Mouse (Mus musculus) hindbrain, embryonic 16.5 days (tissue): Measurements from ENCODE around the gene Pcdh17. TPM values are rescaled to one million over a fixed set of nuclear protein-coding genes. Genes with fewer than 3 reads are reported as not detected.

Experiments
- ATAC-seq: fragments of 200-750 bp; cut with Nextera tagmentation; 2 replicates; pipeline ENCODE4 v1.8.0; 2017; ENCODE audit warnings: moderate TSS enrichment, moderate library complexity
- H3K27ac ChIP-seq: fragments of 300-500 bp; sonication (generic); 2 replicates; pipeline ENCODE4 v1.5.1; 2014; ENCODE audit warnings: low read depth, mild to moderate bottlenecking, control low read depth, low read length, moderate library complexity
- H3K27me3 ChIP-seq: fragments of 300-500 bp; sonication (generic); replicated peaks from 2 replicates; pipeline ENCODE4 v1.6.1; 2014; ENCODE audit warnings: low read length; ENCODE audit not compliant: control insufficient read depth, insufficient read depth
- H3K36me3 ChIP-seq: fragments of 300-500 bp; sonication (generic); 2 replicates; pipeline ENCODE4 v1.6.1; 2014; ENCODE audit warnings: mild to moderate bottlenecking, low read length, moderate library complexity, mixed read lengths; ENCODE audit not compliant: control insufficient read depth, insufficient read depth
- H3K4me1 ChIP-seq: fragments of 300-500 bp; sonication (generic); 2 replicates; pipeline ENCODE4 v1.6.1; 2014; ENCODE audit warnings: low read depth, low read length; ENCODE audit not compliant: control insufficient read depth, insufficient read depth
- H3K4me2 ChIP-seq: fragments of 300-500 bp; sonication (generic); 2 replicates; pipeline ENCODE4 v1.6.1; 2014; ENCODE audit warnings: mild to moderate bottlenecking, low read length, control low read depth, moderate library complexity
- H3K4me3 ChIP-seq: fragments of 300-500 bp; sonication (generic); 2 replicates; pipeline ENCODE4 v1.5.1; 2014; ENCODE audit warnings: mild to moderate bottlenecking, low read length, control low read depth, moderate library complexity
- H3K9ac ChIP-seq: fragments of 300-500 bp; sonication (generic); 2 replicates; pipeline ENCODE4 v1.6.1; 2014; ENCODE audit warnings: low read depth, mild to moderate bottlenecking, control low read depth, low read length, moderate library complexity
- H3K9me3 ChIP-seq: fragments of 300-500 bp; sonication (generic); 2 replicates; pipeline ENCODE4 v1.6.1; 2014; ENCODE audit warnings: mild to moderate bottlenecking, low read length, moderate library complexity; ENCODE audit not compliant: control insufficient read depth
- WGBS: fragments of 180-500 bp; shearing (Covaris S2); extraction: QIAGEN DNeasy Blood & Tissue Kit; methylation state at CpG from one replicate; pipeline ENCODE4 v1.1.7; 2014; 5-methylcytosine and 5-hydroxymethylcytosine counted together
- polyA plus RNA-seq: library from polyadenylated mRNA; unstranded; fragments of >200 nt; fragmentation: Nextera tagmentation; extraction: Ambion mirVana; gene quantifications from 2 replicates; pipeline ENCODE4 v1.2.1, GENCODE M21; 2015

The Pcdh17 gene
- polyA plus RNA-seq, 1 experiment from 2014 or later: 35.7 TPM

DNA sequence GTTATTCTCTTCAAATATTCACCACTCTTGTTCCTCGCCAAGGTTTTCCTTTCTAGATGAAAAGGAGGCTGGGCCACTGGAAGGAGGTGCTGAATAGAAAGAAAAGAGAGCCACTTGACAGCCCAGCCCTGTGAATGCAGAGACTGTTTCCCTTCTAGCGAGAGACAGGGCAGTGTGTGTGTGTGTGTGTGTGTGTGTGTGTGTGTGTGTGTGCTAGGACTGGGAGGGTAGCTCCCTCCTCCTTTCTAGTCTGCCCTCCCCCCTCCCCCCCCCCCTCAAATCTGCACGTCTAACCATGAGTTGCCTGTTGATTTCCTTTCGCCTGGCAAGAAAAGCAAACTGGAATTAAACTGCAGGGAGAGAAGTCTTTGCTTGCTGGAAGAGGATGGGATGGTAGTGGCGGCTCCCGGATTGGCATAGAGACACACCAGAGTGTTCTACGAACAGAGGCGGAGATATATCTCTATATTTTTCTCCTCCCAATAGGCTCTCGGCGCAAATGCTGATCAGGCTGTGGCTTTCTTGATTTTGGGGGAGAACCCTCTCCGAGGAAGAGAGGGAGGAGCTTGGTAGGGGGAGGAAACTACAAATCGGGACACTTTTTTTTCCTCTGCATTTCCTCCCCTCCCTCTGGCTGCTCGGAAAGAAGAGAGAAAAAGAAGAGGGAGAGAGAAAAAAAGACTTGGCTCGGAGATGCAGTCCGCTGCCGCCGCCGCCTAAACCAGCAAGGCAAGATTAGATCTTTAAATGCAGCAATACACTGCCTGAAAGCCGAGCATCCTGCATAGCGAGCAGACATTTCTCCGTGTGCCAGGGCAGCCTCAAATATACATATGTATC, 1.5 kb downstream of the Pcdh17 start:
- Histone ChIP-seq H3K36me3 (no peaks in the 10 kb centered on the region), H3K4me1 (peaks cover 3% of the 10 kb centered on the region; the same call in 1 of the 2 replicates), H3K4me3 (peak overlapping the region; percentile 78), H3K27ac (peak overlapping the region; percentile 90), H3K27me3 (no peaks in the 10 kb centered on the region), H3K4me2 (peak overlapping the region; percentile 76), H3K9me3 (no peaks in the 10 kb centered on the region), H3K9ac (peak overlapping the region; percentile 70)
- peak; percentile 38 for ATAC-seq
- WGBS: 0% methylated on average over 21 of the region's 21 CpGs

DNA sequence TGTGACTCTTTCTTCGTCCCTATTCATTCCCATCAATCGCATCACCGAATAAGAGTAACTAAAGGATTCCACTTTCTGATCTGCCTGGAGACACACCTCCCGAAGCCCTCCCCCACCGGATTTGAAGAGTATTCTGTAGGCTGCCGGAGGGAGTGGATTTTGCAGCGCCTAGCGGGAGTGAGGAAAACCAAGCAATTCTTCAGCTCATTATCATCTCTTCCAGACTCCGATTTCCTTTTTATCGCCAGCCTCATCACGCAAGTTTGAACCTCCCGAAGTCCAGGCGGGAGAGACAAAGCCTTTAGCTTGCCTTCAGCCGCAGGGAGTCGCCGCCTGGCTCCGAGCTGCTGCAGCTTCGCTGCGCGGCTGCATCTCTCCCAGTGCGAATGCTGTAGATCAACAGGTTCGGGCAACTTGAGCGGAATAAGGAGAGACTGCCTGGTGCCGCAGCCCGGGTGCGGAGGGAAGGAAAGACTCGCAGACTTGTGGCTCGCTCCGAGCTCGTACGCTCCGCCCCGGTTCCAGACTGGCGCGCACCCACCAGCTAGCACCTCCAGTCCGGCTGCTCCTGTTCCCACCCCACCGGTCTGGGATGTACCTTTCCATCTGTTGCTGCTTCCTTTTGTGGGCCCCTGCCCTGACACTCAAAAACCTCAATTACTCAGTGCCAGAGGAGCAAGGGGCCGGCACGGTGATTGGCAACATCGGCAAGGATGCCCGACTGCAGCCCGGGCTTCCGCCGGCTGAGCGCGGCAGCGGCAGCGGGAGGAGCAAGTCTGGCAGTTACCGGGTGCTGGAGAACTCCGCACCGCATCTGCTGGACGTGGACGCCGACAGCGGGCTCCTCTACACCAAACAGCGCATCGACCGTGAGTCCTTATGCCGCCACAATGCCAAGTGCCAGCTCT, 2.4 kb downstream of the Pcdh17 start:
- peak overlapping the region; percentile 90 for H3K27ac ChIP-seq
- peaks cover 3% of the 10 kb centered on the region; the same call in 1 of the 2 replicates for H3K4me1 ChIP-seq
- peak overlapping the region; percentile 70 for H3K9ac ChIP-seq
- H3K4me3 ChIP-seq: peak overlapping the region; percentile 78
- H3K9me3 ChIP-seq: no peaks in the 10 kb centered on the region
- no peaks in the 10 kb centered on the region for H3K36me3 ChIP-seq
- ATAC-seq: no peak
- H3K4me2 ChIP-seq: peak overlapping the region; percentile 76
- under 1% methylated on average over 59 of the region's 59 CpGs for WGBS
- no peaks in the 10 kb centered on the region for H3K27me3 ChIP-seq

DNA sequence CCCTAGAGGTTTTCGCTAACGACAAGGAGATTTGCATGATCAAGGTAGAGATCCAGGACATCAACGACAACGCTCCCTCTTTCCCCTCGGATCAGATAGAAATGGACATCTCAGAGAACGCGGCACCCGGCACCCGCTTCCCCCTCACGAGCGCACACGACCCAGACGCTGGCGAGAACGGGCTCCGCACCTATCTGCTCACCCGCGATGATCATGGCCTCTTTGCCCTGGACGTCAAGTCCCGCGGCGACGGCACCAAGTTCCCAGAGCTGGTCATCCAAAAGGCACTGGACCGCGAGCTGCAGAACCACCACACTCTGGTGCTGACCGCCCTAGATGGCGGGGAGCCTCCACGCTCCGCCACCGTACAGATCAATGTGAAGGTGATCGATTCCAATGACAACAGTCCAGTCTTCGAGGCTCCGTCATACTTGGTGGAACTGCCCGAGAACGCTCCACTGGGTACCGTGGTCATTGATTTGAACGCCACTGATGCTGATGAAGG, 3.1 kb downstream of the Pcdh17 start:
- H3K4me3 ChIP-seq: peak overlapping the region; percentile 78
- no peak for ATAC-seq

DNA sequence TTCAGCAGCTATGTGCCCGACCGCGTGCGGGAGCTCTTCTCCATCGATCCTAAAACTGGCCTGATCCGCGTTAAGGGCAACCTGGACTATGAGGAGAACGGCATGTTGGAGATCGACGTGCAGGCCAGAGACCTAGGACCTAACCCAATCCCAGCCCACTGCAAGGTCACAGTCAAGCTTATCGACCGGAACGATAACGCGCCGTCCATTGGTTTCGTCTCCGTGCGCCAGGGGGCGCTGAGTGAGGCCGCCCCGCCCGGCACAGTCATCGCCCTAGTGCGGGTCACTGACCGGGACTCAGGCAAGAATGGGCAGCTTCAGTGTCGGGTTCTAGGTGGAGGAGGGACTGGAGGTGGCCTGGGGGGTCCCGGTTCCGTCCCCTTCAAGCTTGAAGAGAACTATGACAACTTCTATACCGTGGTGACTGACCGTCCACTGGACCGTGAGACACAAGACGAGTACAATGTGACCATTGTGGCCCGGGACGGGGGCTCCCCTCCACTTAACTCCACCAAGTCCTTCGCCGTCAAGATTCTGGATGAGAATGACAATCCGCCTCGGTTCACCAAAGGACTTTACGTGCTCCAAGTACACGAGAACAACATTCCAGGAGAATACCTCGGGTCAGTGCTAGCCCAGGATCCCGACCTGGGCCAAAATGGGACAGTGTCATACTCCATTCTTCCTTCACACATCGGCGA, 3.7 kb downstream of the Pcdh17 start:
- H3K4me1 ChIP-seq: peaks cover 3% of the 10 kb centered on the region; the same call in 1 of the 2 replicates
- no peaks in the 10 kb centered on the region for H3K27me3 ChIP-seq
- peak overlapping the region; percentile 78 for H3K4me3 ChIP-seq
- peak overlapping the region; percentile 70 for H3K9ac ChIP-seq
- H3K36me3 ChIP-seq: no peaks in the 10 kb centered on the region
- ATAC-seq: no peak
- WGBS: 6% methylated on average over 45 of the region's 45 CpGs
- H3K4me2 ChIP-seq: peak overlapping the region; percentile 76
- peak overlapping the region; percentile 90; the same call in 1 of the 2 replicates for H3K27ac ChIP-seq
- H3K9me3 ChIP-seq: no peaks in the 10 kb centered on the region

More for the DNA sequence above, 3.1 kb downstream of the Pcdh17 start:
- no peaks in the 10 kb centered on the region for H3K36me3 ChIP-seq
- H3K27me3 ChIP-seq: no peaks in the 10 kb centered on the region
- H3K27ac ChIP-seq: peak overlapping the region; percentile 90
- WGBS: 4% methylated on average over 37 of the region's 37 CpGs
- H3K9me3 ChIP-seq: no peaks in the 10 kb centered on the region
- peak overlapping the region; percentile 76 for H3K4me2 ChIP-seq
- peaks cover 3% of the 10 kb centered on the region; the same call in 1 of the 2 replicates for H3K4me1 ChIP-seq
- peak overlapping the region; percentile 70 for H3K9ac ChIP-seq

DNA sequence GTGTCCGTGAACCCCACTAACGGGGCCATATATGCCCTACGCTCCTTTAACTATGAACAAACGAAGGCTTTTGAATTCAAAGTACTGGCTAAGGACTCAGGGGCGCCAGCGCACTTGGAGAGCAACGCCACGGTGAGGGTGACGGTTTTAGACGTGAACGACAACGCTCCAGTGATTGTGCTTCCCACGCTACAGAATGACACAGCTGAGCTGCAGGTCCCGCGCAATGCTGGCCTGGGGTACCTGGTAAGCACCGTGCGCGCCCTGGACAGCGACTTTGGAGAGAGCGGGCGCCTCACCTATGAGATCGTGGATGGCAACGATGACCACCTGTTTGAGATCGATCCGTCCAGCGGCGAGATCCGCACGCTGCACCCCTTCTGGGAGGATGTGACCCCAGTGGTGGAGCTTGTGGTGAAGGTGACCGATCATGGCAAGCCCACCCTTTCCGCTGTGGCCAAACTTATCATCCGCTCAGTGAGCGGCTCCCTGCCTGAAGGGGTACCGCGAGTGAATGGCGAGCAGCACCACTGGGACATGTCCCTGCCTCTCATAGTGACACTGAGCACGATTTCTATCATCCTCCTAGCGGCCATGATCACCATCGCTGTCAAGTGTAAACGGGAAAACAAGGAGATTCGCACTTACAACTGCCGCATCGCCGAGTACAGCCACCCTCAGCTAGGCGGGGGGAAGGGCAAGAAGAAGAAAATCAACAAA, 4.5 kb downstream of the Pcdh17 start:
- H3K4me3 ChIP-seq: peak overlapping the region; percentile 78
- H3K27me3 ChIP-seq: no peaks in the 10 kb centered on the region
- WGBS: 3% methylated on average over 45 of the region's 45 CpGs
- H3K4me2 ChIP-seq: peak overlapping the region; percentile 76
- no peak for ATAC-seq
- 0 out of 2 replicates have a peak overlapping the region, but pooled peaks have one; percentile 35 for H3K27ac ChIP-seq
- H3K36me3 ChIP-seq: no peaks in the 10 kb centered on the region
- no peaks in the 10 kb centered on the region for H3K9me3 ChIP-seq
- peak overlapping the region; percentile 70 for H3K9ac ChIP-seq
- H3K4me1 ChIP-seq: peaks cover 3% of the 10 kb centered on the region; the same call in 1 of the 2 replicates

DNA sequence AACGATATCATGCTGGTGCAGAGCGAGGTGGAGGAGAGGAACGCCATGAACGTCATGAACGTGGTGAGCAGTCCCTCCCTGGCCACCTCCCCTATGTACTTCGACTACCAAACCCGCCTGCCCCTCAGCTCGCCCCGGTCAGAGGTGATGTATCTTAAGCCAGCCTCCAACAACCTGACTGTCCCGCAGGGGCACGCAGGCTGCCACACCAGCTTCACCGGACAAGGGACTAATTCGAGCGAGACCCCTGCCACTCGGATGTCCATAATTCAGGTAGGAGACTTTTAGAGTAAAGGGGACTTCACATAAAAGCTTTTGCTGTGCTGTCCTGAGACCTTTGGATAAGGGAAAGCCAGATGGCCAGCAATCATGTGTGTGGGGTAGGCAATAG, 5.0 kb downstream of the Pcdh17 start:
- Histone ChIP-seq H3K4me1 (peaks cover 3% of the 10 kb centered on the region; the same call in 1 of the 2 replicates), H3K27ac (no peak overlapping the region), H3K9me3 (no peaks in the 10 kb centered on the region), H3K36me3 (no peaks in the 10 kb centered on the region), H3K9ac (peak overlapping the region; percentile 70), H3K27me3 (no peaks in the 10 kb centered on the region), H3K4me3 (peak overlapping the region; percentile 78), H3K4me2 (peak overlapping the region; percentile 76)
- no peak for ATAC-seq
- 2% methylated on average over 15 of the region's 15 CpGs for WGBS

DNA sequence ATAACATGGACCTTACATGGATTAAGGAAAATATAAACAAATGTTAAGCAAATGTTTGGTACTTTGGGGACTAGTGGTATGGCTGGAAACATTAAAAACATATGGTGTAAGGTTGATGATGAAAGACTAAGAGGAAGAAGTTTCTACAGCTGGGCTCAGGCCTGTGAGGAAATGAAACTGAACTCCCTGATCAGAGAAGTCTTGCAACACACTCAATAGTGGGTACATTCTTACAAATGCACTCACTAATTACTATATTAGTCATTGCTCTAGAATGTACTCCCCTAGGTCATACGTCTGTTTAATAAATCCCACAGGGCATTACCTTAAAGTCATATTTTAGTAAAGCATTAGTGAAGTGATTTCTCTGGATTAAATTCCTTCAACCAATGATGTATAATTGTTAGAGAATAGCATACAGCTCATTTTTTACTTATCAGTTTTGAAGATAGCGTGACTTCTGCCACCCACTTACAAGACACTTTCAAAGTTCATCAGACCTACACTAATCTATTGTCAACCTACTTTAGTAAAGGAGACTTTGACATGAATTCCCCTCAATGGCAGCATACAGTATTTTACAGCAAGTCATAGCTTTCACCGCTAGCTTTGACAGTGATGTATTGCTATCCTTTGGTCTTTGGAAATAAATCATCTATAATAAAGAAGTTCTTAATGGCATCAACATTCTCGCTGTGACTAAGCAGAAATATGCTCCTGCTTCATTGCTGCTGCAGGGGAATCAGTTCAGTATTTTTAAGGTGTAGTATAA, 10.9 kb downstream of the Pcdh17 start:
- no peak; the same call in 1 of the 2 replicates for ATAC-seq
- Histone ChIP-seq H3K4me3 (no peak overlapping the region), H3K9ac (no peak overlapping the region), H3K4me1 (no peaks in the 10 kb centered on the region), H3K27ac (no peak overlapping the region), H3K36me3 (no peaks in the 10 kb centered on the region), H3K9me3 (no peaks in the 10 kb centered on the region), H3K27me3 (no peaks in the 10 kb centered on the region), H3K4me2 (peak overlapping the region; percentile 3)
- WGBS: 60% methylated on average over 4 of the region's 4 CpGs
